Mouse (Mus musculus): Measurements from ENCODE around the gene Tmem109.

Gene Tmem109

GRCm38 (mm10) chr19:10892201-10892600 lies 10.4 kb upstream of the Tmem109 start:
- no peak for DNase-seq (ENCODE audit: low spot score in 2 of 2)

- no peak for DNase-seq (ENCODE audit: low spot score in 2 of 2)
Observed at GRCm38 (mm10) chr19:10880975-10881425, 801 bp downstream of the Tmem109 start.

- DNase-seq (ENCODE audit: low spot score in 2 of 2): no peak
Observed at GRCm38 (mm10) chr19:10880085-10880974, 1.5 kb downstream of the Tmem109 start.

- no peak for DNase-seq (ENCODE audit: low spot score in 2 of 2)
Observed at GRCm38 (mm10) chr19:10878201-10878837, 3.5 kb downstream of the Tmem109 start.

- DNase-seq (ENCODE audit: low spot score in 2 of 2): no peak
Observed at GRCm38 (mm10) chr19:10871328-10871961, 10.4 kb downstream of the Tmem109 start.

- no peak for DNase-seq (ENCODE audit: low spot score in 2 of 2)
Observed at GRCm38 (mm10) chr19:10870676-10871075, 11.1 kb downstream of the Tmem109 start.

- DNase-seq (ENCODE audit: low spot score in 2 of 2): no peak
Observed at GRCm38 (mm10) chr19:10869886-10870527, 11.8 kb downstream of the Tmem109 start, which contains the start of gene Tmem132a. Tmem132a (minus strand) TSS chr19:10869940.

- peak; percentile 85 to 91 for DNase-seq (ENCODE audit: low spot score in 2 of 2)
Observed at GRCm38 (mm10) chr19:10869241-10869885, 12.4 kb downstream of the Tmem109 start.

- peak in 1 of 2 experiments; percentile 41 for DNase-seq (ENCODE audit: low spot score in 2 of 2)
Observed at GRCm38 (mm10) chr19:10868623-10869141, 13.1 kb downstream of the Tmem109 start.

GRCm38 (mm10) chr19:10867946-10868622 lies 13.7 kb downstream of the Tmem109 start:
- DNase-seq (ENCODE audit: low spot score in 2 of 2): peak in 1 of 2 experiments; percentile 47

GRCm38 (mm10) chr19:10866351-10866750 lies 15.4 kb downstream of the Tmem109 start:
- DNase-seq (ENCODE audit: low spot score in 2 of 2): no peak

- no peak for DNase-seq (ENCODE audit: low spot score in 2 of 2)
Observed at GRCm38 (mm10) chr19:10860072-10860497, 21.7 kb downstream of the Tmem109 start.

GRCm38 (mm10) chr19:10856520-10856919 lies 25.3 kb downstream of the Tmem109 start:
- DNase-seq (ENCODE audit: low spot score in 2 of 2): no peak

- no peak for DNase-seq (ENCODE audit: low spot score in 2 of 2)
Observed at GRCm38 (mm10) chr19:10855422-10855821, 26.4 kb downstream of the Tmem109 start.

GRCm38 (mm10) chr19:10847311-10848087 lies 34.3 kb downstream of the Tmem109 start:
- DNase-seq (ENCODE audit: low spot score in 2 of 2): no peak

- no peak for DNase-seq (ENCODE audit: low spot score in 2 of 2)
Observed at GRCm38 (mm10) chr19:10846150-10846549, 35.7 kb downstream of the Tmem109 start.

- DNase-seq (ENCODE audit: low spot score in 2 of 2): no peak
Observed at GRCm38 (mm10) chr19:10845454-10845853, 36.3 kb downstream of the Tmem109 start.

GRCm38 (mm10) chr19:10844206-10844605 lies 37.6 kb downstream of the Tmem109 start:
- no peak for DNase-seq (ENCODE audit: low spot score in 2 of 2)

GRCm38 (mm10) chr19:10842914-10843313 lies 38.9 kb downstream of the Tmem109 start:
- no peak for DNase-seq (ENCODE audit: low spot score in 2 of 2)
